Mouse (Mus musculus): ENCODE data around the gene Abca1.

GRCm38 (mm10) chr4:53144021-53144420 lies 15.7 kb downstream of the Abca1 start:
- TF ChIP-seq CTCF (IDR thresholded peaks at IDR 0.05) (no peak), POLR2A (IDR thresholded peaks at IDR 0.05; ENCODE audit: insufficient read depth, low read depth, low read length) (no peak)

All from heart, adult 2 months (tissue).